Mouse (Mus musculus): ENCODE results near the gene Adcy9. TPM values are rescaled to one million over a fixed set of nuclear protein-coding genes. Genes with fewer than 3 reads are reported as not detected.
A peak's percentile ranks its signal among the peaks of the same experiment; 100 is the strongest.
"Not testable (repeated sequence)": the region's sequence is repeated elsewhere in the genome, so short reads cannot be mapped to it uniquely, and the experiment has no call there.

The Adcy9 gene
- total RNA-seq, 2 experiments from 2014 or later, result 48.7 to 51.6 TPM

GRCm38 (mm10) chr16:4382406-4382805 lies 37.9 kb downstream of the Adcy9 start:
- DNase-seq (ENCODE audit: low spot score in 2 of 2), result no peak

GRCm38 (mm10) chr16:4381487-4381886 lies 38.8 kb downstream of the Adcy9 start:
- DNase-seq (ENCODE audit: low spot score in 2 of 2), result no peak

GRCm38 (mm10) chr16:4378788-4379187 lies 41.5 kb downstream of the Adcy9 start:
- DNase-seq (ENCODE audit: low spot score in 2 of 2), result no peak

- no peak for DNase-seq (ENCODE audit: low spot score in 2 of 2)
Observed at GRCm38 (mm10) chr16:4377556-4377955, 42.7 kb downstream of the Adcy9 start.

DNA sequence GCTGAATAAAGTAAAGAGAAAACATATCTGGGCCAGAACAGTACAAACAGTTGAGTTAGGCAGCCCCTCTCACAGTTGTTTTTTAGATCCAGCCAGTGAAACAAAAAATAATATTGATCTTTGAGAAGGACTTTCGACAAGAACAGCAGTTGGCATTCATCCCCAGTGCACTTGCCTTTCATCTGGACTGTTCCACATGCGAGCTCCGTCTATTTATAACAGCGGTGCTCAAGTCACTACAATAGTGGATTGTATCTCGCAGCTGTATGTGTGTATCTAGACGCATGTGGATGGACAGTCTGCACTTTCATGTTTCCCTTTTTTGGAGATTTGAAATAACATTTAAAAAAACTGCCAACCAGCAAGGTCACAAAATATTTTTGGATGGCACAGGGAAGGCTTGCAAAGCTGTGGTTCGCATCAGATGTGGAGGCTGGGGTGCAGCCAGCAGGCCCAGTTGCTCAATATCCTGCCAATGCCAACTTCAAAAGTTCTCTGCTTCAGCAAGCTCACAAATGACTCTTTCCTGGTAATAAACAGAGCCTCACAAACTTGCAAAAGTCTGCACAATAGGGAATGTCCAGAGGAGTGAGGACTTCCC lies 45.4 kb downstream of the Adcy9 start:
- DNase-seq (ENCODE audit: low spot score in 2 of 2), result peak in 1 of 2 experiments; percentile 23

GRCm38 (mm10) chr16:4374270-4374669 lies 46.0 kb downstream of the Adcy9 start:
- DNase-seq (ENCODE audit: low spot score in 2 of 2), result no peak

DNA sequence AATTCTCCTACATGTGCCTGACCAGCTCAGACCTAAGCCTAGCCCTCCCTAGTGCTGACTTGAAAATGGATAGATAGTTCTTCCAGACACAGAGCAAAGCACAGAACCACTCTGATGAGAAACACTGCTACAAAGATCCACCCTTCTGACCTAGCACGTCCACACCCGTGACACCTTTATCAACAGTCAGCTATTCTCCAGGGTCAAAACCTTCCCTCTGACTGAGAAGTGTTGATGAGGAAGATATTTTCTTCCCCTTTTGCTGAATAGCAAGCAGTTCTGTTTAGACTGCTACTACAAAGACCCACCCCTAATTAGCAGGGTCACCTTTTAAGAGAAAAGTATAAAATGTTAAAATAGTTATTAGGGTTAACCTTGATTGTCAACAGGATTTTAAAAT lies 49.3 kb downstream of the Adcy9 start:
- no peak for DNase-seq (ENCODE audit: low spot score in 2 of 2)

DNA sequence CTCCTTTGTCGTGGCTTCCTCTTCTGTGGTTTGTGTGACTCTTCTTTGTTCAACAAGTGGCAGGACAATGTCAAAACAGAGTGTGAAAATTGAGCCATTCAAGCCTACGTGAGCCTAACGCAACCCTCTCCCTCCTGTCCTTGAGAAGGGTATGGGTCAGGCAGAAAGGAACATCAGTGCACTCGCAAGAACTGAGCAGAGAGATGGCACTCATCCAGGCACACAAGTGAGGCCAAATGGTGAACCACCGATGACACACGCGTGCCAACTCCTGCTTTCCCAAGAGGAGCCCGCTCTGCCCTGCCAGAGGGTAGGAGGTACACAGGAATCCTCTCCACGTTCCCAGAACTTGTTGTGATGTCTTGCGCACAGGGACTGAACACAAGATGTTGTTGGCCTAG lies 50.2 kb downstream of the Adcy9 start:
- DNase-seq (ENCODE audit: low spot score in 2 of 2), result peak; percentile 37 to 53

DNA sequence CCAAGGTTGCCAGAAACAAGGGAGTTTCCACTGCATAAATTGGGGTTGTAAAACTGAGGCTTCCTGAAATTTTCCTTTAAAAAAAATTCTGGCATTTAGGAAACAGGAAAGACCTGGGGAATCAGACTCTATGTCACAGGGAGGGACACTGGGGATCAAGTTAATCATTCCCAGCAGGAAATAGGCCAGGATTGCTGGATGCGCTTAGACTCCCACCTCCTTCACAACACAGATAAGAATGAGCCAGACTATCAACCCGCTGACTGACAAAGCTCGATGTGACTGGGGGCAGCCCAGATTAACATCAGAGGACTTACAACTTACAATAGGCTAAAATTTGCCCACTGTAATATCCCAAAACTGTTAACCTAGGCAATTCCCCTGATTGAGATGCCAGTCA lies 52.4 kb downstream of the Adcy9 start:
- DNase-seq (ENCODE audit: low spot score in 2 of 2), result no peak

DNA sequence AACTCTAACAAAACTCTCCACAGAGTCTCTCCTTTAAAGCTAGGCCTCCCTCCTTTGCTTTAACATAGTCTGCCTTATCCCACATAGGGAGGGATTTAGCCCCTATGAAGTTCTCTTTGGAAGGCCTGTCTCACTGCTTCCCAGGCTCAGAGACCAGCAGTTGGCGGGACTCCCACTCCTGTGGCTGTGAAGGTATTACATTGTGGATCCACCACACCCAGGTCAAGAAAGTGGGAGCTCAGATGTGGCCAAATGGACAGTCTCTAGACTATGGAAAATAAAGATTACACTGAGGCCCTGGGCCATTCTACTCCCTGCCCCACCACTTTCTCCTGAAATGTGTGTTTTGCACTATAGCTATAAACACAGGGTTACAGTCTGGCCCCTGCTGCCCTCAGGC lies 53.0 kb downstream of the Adcy9 start:
- DNase-seq (ENCODE audit: low spot score in 2 of 2), result no peak

DNA sequence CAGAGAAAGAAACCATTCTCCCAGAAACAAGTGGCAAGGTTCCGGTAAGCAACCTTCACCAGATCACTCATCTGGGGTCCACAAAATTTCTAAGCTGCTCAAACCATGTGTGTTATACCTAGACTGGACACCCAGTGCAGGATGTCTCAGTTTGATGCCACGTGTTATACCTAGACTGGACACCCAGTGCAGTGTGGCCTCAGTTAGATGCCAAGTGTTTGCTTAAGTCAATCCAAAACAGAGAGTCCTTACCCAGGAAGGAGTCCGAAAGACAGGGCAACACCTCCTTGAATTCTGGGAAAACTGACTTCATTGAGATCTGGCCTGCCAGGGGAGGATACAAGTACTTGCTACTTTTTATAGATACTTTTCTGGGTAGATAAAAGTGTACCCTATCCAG lies 53.6 kb downstream of the Adcy9 start:
- no peak for DNase-seq (ENCODE audit: low spot score in 2 of 2)

DNA sequence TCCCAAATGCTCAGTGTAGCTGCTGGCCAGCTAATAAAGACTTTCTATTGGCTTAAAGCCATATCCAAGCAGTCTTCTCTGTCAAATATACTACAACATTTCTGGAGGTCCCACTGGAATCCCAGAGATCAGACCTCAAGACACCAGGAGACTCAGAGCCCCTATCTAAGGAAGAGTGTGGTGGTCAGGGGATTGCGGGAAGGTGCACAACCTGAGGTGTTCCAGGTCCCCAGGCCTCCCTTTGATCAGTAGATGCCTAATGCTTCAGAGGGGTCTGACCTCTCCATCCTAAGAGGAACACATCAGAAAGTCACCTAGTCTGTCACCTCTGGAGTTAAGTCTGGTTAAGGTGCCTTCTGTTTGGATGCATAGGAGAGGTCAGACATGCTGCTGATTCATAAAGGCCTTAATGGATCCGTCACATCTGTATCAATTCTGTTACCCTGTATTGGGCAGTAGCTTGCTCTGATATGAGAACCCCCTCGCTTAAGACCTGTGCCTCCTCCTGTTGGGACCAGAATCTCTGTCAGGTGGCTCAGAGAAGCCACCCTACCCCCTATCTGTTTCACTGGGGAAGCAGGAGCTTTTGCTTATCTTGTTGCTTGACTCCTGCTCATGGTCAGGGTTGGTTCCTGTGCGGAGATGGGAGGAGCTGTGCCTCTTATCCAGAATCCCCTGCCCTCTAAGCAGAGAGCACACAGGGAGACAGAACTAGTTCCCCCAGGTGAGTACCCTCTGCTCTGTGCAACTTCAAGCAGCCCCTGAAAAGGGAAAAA lies 56.8 kb downstream of the Adcy9 start:
- DNase-seq (ENCODE audit: low spot score in 2 of 2), result no peak

DNA sequence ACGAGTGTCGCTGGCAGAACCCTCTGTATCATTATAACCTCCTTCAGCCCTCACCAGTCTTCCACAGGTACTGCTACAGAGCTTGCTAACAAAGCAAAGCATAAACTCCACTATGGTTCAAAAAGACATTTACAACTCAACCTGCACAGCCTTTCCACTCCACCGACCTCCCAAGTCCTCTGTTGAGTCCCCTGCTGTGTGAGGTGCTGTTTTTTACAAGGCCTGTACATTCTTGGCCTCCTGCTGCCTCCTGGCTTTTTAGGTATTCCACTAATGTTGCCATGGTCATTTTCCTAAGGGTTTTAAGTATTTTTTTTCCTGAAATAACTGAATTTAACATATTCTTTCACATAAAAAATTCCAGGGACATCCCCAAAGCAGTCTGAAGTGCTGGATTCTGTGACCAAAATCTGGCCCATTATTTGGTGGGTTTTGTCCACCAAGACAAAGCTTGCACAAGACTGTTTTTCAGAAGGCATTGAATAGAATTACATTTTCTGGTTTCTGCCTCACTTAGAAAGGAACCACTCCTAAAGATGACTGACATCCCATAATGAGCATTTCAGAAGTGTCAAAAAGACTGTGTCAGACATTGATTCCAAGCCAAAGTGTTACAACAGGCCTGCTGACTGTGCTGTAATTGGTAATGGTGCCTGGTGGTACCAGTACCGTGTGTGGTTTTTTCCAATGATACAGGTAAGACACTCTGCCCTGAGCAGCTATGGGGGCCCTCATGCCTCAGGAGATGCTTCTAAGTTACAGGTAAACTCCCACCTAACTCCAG lies 64.8 kb downstream of the Adcy9 start:
- DNase-seq (ENCODE audit: low spot score in 2 of 2), result no peak

DNA sequence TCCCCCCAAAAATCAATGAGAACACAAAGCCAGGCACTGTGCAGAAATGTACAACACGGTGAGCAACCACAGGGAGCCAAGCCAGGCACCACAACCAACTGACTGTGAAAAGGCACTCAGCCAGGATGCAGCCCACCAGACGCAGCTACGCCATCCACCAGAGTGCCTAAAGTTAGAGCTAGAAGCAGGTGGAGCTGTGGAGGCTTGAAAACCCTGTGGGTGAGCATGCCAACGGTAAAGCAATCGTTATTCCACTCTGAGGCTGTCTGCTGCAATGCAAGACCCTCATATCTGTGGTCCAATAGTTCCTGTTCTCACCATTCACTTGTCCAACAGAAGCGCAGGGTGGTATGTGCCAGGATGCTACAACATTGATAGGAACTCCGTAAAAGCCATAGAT lies 77.7 kb downstream of the Adcy9 start:
- DNase-seq (ENCODE audit: low spot score in 2 of 2), result peak in 1 of 2 experiments; percentile 55

DNA sequence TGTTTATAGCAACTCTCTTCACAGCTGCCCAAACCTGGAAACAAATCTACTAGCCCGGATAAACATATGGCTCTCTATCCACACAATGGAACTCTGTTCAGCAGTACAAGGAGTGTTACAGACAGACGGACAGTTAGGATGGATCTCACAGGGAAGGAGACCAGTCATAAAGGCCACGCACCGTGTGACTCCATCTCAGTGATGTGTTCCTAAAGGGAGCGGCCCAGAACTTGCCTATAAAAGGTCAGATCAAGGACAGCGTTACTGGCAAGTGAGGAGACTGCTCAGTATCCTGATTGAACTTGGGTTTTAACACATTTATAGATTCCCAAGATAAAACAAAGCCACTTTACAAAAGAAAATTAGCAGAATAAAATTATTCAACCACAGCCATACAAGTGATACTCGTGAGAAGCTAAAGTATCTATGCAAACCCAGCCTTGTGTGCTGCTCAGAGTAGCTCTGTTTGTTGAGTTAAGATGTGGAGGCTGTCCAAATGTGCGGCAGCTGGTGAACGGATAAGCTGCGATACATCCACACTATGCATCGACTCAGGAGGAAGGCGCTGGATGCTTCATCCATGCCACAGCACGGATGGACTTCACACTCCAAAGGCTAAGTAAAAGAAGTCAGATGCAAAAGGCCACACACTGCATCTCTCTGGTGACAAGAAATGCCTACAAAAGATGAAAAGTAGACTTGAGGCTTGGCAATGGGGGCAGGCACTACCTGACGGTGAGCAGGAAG lies 78.8 kb downstream of the Adcy9 start:
- DNase-seq (ENCODE audit: low spot score in 2 of 2), result no peak

- DNase-seq (ENCODE audit: low spot score in 2 of 2), result not testable (repeated sequence)
Observed at GRCm38 (mm10) chr16:4339216-4339615, 81.1 kb downstream of the Adcy9 start.

DNA sequence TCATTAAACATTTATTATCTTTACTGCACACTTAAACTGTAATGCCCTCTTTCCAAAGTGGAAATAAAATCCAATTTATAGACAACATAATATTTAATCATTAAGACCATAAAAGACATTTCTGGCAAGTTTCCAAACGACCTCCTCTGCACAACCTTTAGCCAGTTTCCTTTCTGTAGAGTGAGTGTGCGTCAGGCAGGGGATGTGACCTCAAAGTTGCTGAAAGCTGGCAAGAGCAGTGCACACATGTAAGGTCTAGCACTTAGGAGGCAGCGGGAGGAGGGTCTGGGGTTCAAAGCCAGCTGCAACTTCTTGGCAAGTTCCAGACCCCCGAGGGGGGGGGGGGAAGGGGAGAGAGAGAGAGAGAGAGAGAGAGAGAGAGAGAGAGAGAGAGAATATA lies 83.0 kb downstream of the Adcy9 start:
- DNase-seq (ENCODE audit: low spot score in 2 of 2), result no peak

DNA sequence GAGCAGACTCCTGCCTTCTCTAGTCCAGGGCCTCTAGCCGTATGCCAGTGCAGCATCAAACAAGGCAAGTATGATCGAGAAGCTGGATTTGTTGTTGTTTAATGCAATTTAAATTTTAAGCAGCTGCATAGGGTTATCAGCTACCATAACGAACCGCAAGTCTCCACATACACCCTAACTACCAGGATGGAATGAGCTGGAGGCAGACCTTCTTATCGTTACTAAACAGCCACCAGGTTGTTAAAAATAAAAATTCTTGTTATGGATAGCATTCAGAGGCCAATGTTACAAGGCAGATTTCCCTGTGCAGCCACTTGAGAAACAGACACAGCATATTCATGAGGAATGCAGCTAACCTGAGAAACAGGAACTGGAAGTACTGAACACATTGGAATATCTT lies 86.5 kb downstream of the Adcy9 start:
- no peak for DNase-seq (ENCODE audit: low spot score in 2 of 2)

DNA sequence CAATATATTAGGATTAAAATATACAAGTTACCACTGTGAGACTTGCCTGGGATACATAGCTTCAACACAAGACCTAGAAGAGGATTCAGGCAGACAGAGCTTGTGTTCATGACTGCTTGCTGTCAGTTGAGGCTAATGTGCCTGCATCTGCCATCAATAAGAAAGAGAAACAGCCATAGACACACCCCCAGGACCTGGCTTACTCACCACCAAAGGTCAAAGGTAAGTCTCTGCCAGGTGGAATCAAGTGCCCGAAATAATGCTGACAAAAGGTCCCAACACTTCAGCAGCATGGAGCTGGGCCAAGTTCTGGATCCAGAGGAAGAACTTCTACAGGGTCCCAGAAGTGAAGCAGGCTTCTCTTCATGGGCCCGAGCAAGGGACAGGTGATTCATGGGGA lies 86.9 kb downstream of the Adcy9 start:
- no peak for DNase-seq (ENCODE audit: low spot score in 2 of 2)

DNA sequence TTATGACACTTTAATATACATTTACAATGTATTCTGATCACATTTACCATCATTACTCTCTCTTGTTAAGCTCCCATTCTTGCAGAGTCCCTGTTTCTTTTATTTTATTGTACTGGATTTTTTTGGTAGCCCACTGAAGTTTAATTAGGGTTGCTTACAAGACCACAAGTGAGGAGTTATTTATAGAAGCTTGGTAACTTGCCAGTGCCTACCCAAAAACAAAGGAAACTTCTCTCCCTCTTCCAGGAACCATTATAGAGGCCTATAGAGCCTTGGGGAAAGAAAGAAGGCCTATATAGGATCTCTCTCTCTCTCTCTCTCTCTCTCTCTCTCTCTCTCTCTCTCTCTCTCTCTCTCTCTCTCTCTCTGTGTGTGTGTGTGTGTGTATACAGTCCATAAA lies 93.2 kb downstream of the Adcy9 start:
- DNase-seq (ENCODE audit: low spot score in 2 of 2), result no peak

GRCm38 (mm10) chr16:4325801-4326200 lies 94.5 kb downstream of the Adcy9 start:
- no peak for DNase-seq (ENCODE audit: low spot score in 2 of 2)

DNA sequence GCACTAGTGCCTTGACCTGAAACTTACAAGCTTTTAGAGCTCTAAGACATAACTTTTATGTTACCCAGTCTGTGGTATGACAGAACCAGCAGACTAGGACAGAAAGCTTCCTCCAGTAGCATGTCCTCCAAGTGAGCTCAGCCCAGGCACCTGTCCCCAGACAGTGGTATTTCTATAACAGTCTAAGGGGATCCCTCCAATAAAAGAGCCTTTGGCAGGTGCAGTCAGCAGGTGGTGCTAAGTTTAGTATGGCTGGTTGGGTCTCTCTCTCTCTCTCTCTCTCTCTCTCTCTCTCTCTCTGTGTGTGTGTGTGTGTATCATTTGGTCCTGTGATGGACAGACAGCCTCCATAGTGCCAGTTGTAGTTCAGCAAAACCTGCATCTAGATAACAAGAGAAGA lies 95.3 kb downstream of the Adcy9 start:
- no peak for DNase-seq (ENCODE audit: low spot score in 2 of 2)

All from layer of hippocampus, postnatal 10 days (tissue).